Mouse (Mus musculus) skeletal muscle tissue, adult 2 months (tissue): ENCODE measurements at regions not wholly inside any gene's neighbourhood (a gene's known extent, or its start where the extent isn't known, plus 50 kb on each side); places are given as distances from the start of the nearest gene placed in this dataset.

Source experiments
- DNase-seq: peaks from one replicate; pipeline ENCODE4 v3.0.0-alpha.2; 2012; ENCODE audit warnings: low read depth, low spot score

- DNase-seq = peak; percentile 6
Measured at GRCm38 (mm10) chr5:132827555-132828333, 284.6 kb upstream of the Auts2 start.

- peak; percentile 60 for DNase-seq
Measured at GRCm38 (mm10) chr5:132826009-132826408, 282.9 kb upstream of the Auts2 start.

GRCm38 (mm10) chr5:132817665-132818064 is 274.5 kb upstream of the Auts2 start:
- no peak for DNase-seq

- DNase-seq = no peak
Measured at GRCm38 (mm10) chr5:132809181-132809580, 266.0 kb upstream of the Auts2 start.

GRCm38 (mm10) chr5:132796061-132796460 is 252.9 kb upstream of the Auts2 start:
- DNase-seq = no peak

- DNase-seq = no peak
Measured at GRCm38 (mm10) chr5:132792484-132792883, 249.3 kb upstream of the Auts2 start.

- DNase-seq = peak; percentile 69
Measured at GRCm38 (mm10) chr5:132785291-132785690, 242.1 kb upstream of the Auts2 start.

GRCm38 (mm10) chr5:132784791-132785190 is 241.6 kb upstream of the Auts2 start:
- no peak for DNase-seq

GRCm38 (mm10) chr5:132774141-132774680 is 231.1 kb upstream of the Auts2 start:
- peak; percentile 10 for DNase-seq

- DNase-seq = no peak
Measured at GRCm38 (mm10) chr5:132760396-132760795, 217.3 kb upstream of the Auts2 start.

- no peak for DNase-seq
Measured at GRCm38 (mm10) chr5:132759751-132760150, 216.6 kb upstream of the Auts2 start.

GRCm38 (mm10) chr5:132758941-132759340 is 215.8 kb upstream of the Auts2 start:
- DNase-seq = peak; percentile 50

- no peak for DNase-seq
Measured at GRCm38 (mm10) chr5:132737966-132738365, 194.8 kb upstream of the Auts2 start.

GRCm38 (mm10) chr5:132728689-132729189 is 185.6 kb upstream of the Auts2 start:
- DNase-seq = no peak

- no peak for DNase-seq
Measured at GRCm38 (mm10) chr5:132724467-132724866, 181.3 kb upstream of the Auts2 start.

- DNase-seq = peak; percentile 10
Measured at GRCm38 (mm10) chr5:132710301-132710700, 167.2 kb upstream of the Auts2 start.

GRCm38 (mm10) chr5:132707531-132707930 is 164.4 kb upstream of the Auts2 start:
- no peak for DNase-seq

- DNase-seq = no peak
Measured at GRCm38 (mm10) chr5:132703455-132704100, 160.4 kb upstream of the Auts2 start.

GRCm38 (mm10) chr5:132702573-132702972 is 159.4 kb upstream of the Auts2 start:
- DNase-seq = no peak

- DNase-seq = no peak
Measured at GRCm38 (mm10) chr5:132690784-132691183, 147.6 kb upstream of the Auts2 start.

GRCm38 (mm10) chr5:132675261-132675660 is 132.1 kb upstream of the Auts2 start:
- DNase-seq = no peak

- DNase-seq = no peak
Measured at GRCm38 (mm10) chr5:132673599-132674305, 130.6 kb upstream of the Auts2 start.
